Mouse (Mus musculus): ENCODE results near the gene Mob3b. TPM values are rescaled to one million over a fixed set of nuclear protein-coding genes. Genes with fewer than 3 reads are reported as not detected.

The Mob3b gene
- total RNA-seq, 4 experiments from 2014 or later, result 1.5 to 2.5 (median 1.9) TPM

DNA sequence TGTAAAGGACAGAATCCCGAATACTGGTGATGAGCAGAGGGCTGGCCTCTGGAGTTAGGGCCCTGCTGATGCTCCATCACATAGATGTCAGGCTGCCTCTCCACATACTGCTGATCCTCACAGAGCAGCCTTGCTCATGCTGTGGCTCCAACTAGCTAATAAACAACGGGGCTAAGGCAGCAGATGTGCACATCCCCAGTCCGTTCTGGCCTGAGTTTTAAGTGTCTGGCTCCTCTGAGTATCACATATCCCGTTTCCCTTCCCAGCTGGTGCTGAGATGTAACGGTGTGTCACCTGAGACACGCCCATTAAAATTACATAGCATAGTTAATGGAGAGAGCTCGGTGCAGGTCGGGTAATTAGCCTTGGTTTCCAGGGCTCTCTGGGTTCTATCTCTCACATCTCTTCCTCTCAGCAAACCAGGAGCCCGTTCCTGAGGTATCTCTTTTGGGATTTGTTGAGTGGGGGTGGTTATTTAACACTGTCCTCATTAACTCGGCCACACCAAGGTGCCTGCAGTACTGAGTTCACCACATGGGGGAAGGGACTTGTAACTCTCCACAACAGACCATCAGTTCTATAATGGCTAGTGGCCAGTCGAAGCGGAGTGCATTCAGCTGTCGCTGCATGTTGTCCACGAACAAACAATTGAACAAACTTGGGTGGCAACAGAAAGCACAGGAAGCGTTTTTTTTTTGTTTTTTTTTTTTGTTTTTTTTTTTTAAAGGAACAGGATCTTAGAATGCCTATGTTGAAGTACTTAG is 92.0 kb downstream of the Mob3b start:
- peak; percentile 23 for DNase-seq (ENCODE audit: low spot score)

DNA sequence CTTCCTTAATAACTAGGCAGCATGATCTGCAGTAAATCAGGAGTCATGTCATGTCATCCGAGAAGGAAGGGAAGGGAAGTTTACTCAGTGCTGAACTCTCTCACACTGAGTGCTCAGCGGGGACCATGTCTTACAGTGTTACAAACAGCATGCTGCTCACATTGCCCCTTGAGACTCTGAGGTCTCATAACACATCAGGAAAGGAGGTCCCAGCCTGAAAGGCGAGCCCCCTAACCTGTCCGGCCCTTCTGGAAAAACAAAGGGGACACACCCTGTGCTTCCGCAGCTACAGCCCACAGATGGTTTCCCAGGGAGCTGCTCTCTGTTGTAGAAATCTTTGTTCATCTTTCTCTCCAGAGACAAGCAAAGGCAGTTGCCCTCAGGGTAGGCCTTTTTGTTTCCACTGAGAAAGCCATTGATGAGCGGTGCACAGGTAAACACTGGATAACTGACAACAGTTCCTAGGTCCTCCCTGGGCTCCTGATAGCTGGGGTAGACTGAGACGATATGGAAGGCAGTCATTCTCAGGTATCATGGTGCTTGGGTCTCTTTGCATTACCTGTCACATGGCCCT is 94.1 kb downstream of the Mob3b start:
- DNase-seq (ENCODE audit: low spot score), result no peak

DNA sequence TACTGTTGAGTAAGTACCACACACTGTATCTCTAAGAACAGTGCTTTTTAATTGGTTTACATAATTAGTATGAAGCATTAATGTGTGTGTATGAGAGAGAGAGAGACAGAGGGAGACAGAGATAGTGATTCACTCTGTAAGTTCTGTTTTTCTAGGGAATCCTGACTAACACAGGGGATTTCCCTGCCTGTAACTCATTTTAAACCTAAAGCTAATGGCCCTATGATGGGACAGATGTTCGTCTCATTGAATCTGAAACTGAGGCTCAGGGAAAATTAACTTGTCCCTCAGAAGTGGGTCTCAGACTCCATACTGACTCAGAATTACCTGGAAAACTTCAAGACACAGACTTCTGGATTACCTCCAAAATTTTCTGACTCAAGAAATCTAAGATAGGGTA is 96.3 kb downstream of the Mob3b start:
- DNase-seq (ENCODE audit: low spot score), result no peak

DNA sequence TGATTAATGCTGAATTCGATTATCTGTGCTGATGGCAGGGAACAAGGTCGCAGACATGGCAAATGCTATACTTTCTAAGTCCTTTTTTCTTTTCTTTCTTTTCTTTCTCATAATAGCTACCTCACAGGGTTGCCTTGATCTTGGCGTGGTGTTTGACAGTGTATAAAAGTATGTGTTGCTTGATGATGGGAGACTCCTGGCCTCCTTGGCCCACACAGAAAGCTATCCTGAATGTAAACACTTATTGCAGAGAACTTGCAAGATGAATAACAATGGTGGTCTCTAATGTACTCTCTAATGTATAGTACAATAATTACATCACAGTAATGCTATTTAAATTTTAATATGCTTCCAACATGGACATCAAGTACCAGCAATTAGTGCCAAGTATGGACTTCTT is 96.9 kb downstream of the Mob3b start:
- no peak for DNase-seq (ENCODE audit: low spot score)

DNA sequence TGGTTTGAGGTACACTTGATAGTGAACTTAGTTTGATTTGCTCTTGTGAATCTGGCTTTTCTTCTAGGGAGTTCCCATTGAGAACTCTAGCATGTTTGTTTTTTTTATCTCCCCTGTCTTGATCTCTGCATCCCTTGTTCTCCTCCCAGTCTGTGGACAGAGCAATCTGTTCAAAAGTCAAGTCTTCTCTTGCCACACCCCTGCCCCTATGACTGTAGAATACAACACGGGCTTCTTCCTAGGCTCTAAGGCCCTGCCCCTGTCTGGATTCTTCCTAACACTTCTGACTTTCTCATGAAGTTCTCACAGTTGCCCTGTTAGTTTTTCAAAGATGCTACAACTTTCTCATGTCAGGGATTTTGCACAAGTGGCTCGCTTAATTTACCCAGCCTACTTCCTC is 102.9 kb downstream of the Mob3b start:
- DNase-seq (ENCODE audit: low spot score), result no peak

DNA sequence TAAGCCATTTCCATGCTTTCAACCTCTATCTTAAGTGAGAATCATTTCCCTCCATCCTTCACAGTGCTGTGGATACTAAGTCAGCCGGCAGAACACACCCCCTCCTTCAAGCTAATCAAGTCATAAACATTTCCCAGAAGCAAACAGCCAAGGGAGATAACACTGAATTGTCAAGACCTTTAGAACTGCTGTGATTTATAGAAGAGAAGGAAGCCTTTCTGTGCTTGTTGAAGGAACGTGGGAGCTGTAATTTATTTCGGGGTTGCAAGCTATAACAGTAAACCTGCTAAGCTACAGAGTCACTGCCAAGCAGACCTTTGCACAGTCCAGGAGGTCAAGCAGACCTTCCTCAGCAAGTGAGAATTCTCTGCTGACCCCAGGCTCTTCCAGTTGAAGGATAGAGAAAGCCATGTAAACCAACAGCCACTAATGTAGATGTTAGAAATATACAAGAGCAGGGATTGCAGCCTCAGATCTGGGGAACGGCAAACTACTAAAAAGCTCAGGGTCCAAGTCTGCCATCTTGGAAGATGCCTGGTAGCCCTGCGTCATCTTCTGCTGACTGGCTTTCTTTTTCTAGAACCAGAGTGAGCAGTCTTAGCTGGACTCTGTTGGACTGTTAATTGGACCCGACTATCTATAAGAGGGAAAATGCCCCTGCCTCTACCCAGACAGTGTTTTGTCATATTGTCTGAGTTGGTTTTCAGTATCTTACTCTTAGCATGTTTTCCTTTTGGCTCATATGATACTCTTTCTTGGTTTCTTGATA is 104.9 kb downstream of the Mob3b start:
- no peak for DNase-seq (ENCODE audit: low spot score)

DNA sequence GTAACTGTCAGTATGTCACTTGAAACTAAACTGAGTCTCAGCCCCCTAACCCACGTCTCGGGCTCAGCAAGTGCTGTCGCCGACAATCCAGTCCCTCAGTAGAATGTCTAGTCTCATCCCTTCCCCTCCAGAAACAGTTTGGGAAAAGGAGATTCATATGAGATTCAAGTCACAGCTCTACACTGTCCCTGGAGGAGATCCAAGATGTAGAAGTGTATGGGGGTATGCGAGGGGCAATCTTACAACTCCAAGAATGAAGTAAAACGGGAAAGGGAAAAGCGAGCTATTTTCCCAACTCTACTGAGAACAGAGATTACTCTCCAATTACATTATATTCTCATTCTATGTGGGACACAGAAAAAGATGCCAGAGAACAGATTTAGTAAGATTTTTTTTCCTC is 106.1 kb downstream of the Mob3b start:
- no peak for DNase-seq (ENCODE audit: low spot score)

DNA sequence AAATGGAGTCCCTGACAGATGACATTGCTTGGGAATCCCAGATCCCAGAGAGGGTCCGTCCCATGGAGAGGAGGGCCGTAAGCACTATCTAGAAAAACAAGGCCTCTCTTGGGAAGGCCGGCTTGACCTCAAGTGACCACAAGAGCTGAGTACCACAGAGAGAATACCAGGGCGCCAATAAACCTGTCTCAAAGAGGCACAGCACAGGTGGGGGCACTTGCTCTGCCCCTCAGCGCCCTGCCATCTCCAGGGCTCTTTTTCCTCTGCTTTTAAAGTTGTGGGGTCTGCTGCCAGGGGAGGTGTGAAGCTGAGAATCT is 107.6 kb downstream of the Mob3b start:
- no peak for DNase-seq (ENCODE audit: low spot score)

DNA sequence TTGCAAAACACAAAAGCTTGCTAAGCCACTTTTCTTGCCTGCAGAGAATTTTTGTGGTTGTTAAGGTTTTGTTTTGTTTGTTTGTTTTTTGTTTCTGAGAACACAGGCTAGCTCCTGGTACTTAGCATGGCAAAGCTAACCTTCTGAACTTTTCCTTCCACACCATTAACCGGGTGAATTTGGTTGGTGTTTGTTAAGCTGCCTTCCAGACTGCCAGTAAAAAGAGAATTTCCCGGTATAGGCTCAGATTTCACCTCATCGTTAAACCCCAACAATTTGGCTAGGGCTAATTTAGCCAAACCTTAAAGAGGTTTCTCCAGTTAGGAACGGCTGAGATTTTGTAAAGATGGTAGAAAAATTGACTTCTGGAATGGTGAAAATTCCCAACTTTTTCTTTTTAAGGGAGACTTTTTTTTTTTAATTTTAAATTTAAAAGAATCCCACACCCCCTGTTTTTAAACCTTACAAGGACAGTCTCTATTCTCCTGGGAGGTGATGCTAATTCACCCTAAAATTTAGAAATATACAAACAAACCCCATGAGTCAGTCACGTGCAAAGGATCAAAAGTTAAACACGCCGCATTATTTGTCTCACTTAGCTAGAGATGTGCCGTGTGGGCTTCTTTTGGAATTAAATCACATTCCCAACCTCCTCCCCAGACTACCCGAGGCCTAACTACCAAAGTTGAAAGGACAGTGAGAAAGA is 108.1 kb downstream of the Mob3b start:
- DNase-seq (ENCODE audit: low spot score), result no peak

DNA sequence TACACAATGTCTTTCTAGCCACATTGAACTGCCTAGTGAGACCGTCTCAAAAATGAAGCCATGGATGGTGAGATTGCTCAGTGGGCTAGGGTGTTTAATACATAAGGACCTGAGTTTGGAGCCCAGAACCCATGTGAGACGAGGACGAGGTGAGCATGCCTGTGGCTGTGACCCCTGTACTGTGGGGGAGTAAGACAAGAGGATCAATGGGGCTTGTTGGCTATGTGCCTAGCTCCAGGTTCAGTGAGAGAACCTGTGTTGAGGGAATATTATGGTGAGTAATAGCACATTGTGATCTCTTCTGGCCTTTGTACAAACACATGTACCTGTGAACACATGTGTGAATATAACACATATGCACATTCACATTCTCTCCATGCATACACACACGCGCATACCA is 116.4 kb downstream of the Mob3b start:
- no peak for DNase-seq (ENCODE audit: low spot score)

DNA sequence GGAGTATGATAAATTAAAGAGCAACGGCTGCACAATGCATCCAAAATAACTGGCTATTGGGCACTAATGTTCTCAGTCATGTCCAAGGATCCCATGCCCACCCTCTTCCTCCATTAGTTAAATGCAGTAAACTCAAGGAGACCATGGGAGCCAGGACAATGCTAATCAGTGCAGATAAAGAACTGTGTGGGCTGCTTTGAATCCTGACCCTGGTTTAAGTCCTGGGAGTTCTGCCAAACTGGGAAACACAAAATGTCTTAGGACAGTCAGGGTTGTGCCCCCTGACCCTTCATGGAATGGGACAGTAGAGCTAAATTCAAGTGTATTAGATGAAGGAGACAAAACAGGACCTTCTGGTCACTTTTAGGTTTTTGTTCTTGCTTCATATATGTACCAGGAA is 117.0 kb downstream of the Mob3b start:
- no peak for DNase-seq (ENCODE audit: low spot score)

DNA sequence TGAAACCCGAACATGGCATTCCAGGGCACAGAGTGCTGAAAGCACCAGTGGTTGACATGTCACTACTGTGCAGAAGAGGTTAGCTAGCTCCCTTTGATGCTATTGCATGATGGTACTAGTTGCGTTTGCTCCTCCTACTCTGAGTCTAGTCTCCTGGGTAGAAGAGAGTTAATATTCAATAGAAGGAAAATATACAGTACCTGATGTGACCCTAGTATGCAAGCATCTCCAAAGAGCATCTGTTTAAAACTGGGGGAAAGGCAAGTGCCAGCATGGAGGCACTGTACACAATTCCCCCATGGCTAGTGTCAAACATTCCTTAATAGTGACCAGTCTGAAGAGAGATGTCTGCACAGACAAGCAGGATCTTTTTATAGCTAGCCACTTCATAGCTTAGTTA is 119.5 kb downstream of the Mob3b start:
- DNase-seq (ENCODE audit: low spot score), result no peak

DNA sequence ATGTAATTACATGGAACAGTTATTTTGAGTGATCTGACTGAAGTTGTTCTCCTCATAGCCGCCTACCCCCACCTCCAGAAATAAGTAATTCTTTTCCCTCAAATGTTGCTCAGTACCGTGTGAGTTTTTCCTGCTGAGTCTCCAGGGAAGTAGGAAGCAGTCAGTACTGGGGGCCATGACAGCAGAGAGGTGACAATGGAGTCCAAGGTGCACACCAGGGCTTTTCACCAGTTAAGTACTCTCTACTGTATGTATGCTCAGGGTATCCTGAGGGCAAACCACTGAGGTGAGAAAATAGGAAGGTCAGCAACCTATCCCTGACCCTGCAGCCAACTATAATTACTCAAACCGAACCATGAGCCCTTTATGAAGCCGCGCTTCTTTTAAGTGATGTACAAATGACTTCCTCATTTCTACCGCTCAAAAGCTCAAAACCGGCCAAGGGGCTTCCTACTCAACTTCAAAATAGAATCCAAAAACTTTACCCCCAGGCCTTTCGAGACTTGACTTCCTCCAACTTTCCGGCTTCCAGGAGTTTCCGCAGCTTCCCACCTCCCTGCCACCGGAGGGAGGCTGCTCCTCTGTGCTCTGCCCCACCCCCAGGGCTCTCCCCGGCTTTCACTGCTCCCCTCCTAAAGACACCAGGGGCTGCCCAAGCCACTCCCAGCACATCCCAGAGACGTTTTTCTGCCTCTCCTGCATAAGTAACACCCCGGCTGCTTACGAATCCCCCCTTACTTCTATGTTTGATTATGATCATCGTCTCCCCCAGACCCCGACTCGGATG is 122.6 kb downstream of the Mob3b start:
- no peak for DNase-seq (ENCODE audit: low spot score)

DNA sequence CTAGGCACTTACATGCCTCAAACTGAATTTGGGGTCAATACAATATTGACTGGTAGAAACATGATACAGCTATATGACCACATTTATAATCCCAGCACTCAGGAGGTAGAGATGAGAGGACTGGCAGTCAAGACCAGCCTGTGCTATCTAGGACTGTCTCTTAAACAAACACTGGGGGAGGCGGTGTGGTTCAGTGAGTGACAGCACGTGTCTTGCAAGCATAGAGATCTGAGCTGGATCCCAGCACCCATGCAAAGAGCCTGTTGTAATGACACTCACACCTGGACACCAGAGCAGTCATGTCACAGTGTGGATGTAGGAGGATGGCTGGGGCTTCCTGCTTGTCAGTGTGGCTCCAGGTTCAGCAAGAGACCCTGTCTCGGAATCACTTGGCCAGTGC is 124.5 kb downstream of the Mob3b start:
- DNase-seq (ENCODE audit: low spot score), result no peak

DNA sequence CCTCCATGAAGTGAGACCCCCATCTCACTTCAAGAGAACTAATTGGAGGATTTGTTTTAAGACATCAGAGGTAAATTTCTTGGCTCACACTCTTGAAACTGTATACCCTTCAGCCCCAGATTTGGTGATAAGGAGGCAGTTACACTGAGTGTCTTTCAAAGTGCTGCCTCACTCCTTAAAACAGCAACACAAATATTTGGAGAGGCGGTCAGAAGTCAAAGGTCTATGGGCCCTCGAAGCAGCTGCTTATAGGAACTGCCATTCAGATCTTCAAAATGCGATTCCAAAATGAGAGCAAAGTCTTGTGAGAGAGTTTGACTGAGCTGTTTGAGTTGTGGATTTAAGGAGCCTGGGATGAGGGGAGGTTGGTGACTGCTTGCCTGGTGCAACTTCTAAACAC is 125.7 kb downstream of the Mob3b start:
- DNase-seq (ENCODE audit: low spot score), result no peak

DNA sequence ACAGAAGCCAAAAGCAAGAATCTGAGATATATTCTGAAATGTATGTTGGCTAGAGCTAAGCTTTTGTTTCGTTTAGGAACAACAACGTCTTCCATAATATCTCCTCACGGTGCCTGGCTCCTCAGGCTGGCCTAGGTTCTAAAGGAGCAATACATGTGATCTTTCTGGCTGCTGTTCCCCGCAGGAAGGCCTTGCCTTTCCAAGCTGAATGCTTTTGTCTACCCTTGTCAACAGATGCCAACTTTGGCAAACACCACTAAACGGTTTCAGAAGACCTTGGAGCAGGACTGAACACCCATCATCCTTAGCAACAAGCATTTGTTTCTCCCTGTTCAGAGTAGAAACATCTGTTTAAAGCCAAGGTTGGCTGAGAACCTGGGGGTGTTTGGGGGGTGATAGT is 126.1 kb downstream of the Mob3b start:
- no peak for DNase-seq (ENCODE audit: low spot score)

DNA sequence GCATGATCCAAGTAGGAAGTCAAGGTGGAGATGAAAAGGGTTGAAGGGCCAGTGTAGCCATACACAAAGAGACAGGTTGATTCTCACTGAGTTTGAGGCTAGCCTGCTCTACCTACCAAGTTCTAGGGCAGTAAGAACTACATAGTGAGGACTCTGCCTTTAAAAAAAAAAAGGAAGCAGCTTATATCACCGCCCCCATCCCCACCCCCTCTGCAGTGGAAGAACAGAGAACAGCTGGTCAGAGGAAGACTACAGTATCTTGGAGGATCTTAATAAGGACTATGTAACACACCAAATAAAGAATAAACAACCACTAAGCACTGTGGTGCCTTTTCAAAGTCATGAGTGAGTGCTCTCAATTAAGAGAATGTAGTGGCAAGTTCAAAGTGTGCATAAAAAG is 138.9 kb downstream of the Mob3b start:
- no peak for DNase-seq (ENCODE audit: low spot score)

DNA sequence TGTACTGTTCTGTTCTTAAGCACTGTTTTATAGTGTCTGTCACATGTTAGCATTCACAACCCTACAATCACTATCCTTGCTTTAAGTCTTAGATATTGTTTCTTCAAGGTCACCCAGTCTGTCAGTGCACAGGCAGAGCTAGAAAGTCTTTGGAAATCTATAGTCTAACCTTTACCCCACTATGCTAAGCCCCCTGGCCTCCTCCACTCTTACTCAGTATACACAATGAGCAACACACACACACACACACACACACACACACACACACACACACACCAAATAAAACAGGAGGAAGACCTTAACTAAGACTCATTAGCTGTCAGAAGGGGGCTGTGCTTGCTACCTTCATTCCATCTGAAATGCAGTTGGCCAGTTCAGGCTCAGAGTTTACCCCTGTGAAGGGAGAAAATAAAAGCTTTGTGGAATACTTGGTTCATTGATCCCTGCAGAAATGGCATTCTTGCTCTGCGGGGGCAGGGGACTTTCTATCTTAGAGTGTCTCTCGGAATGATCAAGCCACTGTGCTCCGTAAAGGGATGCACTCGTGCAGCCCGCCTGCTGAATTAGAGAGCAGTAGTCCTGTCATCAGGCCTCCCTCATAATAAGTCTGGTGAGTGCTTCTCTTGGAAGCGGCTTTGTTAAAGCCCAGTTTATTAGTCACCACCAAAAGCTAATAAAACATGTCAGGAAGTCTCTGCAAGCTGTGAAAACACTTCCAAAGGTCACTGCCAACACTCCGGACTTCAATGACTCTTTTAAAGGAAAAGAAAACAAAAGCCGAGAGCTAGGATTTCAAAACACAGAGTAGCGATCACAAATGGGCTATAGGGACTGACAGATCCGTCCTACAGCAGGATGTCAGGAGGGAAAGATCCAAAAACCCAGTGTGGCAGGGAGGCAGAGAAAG is 144.6 kb downstream of the Mob3b start:
- peak; percentile 23 for DNase-seq (ENCODE audit: low spot score)

DNA sequence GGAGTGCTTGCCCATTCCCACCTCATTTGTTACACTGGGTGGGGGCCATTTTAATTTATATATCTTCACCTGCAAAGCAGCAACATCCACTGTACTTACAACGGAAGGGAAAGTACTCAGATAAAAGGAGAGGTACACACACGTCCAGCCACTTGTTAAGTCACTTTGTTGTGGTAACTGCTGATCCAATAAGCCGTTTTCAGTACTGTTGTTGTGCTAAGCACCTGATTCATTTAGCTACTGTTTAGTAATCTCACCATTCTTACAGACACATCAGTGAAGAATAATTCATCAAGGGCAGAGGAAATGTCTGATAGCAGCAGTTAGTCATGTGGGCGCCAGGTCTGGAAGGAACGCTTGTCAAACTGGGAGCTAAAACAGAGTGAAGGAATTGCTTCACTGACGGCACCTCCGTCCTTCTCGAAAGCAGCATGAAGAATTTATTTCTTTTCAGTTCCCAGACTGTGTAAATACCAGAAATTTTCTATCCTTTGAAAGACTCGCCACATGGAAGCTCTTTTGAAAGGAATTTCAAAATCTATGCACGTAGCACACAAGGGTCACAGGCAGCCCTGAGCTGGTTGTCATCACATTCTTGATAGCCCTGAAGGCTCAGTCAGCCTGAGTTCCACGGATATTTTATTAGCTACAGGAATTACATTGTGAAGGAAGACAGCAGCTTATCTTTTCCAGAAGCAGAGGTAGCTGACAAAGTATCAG is 150.6 kb downstream of the Mob3b start:
- DNase-seq (ENCODE audit: low spot score), result no peak

DNA sequence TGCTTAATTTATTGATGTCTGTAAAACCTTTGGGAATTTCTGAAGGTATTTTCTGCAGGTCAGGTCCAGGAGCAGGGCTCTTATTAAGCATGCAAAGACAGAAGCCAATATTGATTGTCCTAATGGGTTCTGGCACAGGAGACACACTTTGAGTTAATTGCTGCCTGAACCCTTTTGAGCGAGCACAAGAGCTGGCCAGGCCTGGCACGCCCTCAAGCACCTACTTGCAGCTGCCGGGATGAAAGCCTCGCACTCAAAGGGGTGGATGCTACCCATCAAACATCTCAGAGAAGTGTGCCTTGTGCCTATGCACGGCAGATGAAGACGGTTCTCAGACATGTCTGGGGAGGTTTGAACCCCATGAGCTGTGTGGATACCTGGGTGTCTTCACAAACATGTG is 151.2 kb downstream of the Mob3b start:
- DNase-seq (ENCODE audit: low spot score), result no peak

All from heart, adult 8-10 months (tissue).